Mouse (Mus musculus): Measurements from ENCODE around the gene Tcf21.
A peak's percentile ranks its signal among the peaks of the same experiment; 100 is the strongest.

Gene Tcf21

DNA sequence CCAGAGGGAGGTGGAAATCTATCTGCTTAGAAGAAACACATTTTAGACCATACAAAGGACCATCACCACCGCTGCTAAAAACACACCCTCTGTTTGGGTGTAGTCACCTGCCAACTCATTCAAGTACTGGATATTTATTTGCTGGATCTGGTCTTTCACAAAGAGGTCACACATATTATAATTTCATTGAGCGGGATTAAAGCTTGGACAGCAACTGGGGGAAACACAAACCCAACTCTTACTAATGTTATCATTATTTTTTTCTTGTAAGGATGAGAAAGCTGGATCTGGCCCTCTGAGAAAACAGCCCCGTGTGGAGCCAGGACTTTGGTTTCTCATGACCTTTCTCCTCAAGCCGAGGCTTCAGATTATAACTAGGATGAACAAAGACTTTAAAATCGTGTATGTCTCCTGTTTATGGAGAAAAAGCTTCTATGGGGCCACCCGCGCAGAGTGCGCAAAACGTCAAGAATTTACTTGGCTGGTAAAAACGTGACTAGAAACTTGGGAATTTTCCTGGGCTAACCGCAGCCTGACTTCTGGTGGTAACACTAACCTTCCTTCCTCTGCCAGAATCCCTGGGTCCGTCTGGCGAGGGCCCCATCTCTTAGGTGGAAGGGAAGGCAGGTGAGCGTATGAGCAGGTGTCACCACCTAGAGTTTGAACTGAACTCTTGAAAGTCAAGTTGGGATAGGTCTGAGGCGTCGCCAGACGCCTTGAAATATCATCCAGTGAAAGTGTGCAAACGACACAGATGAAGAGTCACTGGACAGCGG lies 4.3 kb downstream of the Tcf21 start:
- DNase-seq = no peak

- DNase-seq = no peak
Measured at GRCm38 (mm10) chr10:22814771-22815170, 5.2 kb downstream of the Tcf21 start.

DNA sequence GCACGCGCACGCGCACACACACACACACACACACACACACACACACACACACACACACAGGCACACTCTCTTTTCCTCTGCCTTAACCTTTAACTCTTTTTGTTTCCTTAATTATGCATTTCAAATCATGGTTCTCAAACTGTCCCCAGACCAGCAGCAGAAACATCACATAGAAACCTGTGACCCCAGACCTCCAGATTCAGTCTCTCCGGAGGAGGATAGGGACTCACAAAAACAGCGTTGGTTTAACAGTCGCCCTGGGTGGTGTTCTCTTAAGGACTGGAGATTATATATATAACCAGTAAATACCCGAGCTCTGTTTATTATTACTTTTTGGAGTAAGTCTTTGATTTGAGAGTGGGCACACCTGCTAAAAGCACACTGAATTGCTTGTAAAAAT lies 5.7 kb downstream of the Tcf21 start:
- DNase-seq = no peak

GRCm38 (mm10) chr10:22813317-22813960 lies 6.5 kb downstream of the Tcf21 start:
- peak; percentile 70 for DNase-seq

DNA sequence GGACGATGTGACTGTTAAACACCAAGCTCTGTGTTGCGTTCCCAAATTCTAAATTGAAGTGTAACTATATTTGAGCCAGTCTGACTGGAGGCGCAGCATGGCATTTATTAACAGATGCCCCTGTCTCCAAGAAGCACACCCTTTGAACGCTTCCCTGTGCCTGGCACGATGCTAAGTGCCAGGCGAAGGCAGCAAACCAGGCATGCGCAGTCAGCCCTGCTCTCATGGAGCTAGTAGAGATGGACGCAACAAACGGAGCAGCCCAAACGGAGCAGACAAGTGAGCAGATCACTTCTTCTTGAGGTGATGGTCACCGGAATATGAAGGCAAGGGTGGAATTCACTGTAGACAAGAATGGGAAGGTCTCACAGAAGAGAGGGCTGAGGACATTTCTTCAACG lies 8.1 kb downstream of the Tcf21 start:
- DNase-seq = no peak

DNA sequence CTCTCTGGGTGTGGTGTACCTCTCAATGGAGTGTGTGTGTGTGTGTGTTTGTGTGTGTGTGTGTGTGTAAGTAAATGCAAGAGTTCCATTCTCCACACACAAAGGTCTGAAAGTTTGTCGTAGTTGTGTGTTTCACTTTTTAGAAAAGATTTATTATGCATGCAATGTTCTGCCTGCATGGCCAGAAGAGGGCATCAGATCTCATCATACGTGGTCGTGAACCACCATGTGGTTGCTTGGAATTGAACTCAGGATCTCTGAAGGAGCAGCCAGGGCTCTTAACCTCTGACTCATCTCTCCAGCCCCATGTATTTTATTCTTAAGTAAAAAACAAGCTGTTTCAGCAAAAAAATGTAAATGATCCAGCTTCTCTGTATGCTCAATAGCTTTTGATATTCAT lies 37.3 kb downstream of the Tcf21 start:
- peak; percentile 43 for DNase-seq

- DNase-seq = peak; percentile 45
Measured at GRCm38 (mm10) chr10:22781466-22781865, 38.5 kb downstream of the Tcf21 start.

- DNase-seq = peak; percentile 80
Measured at GRCm38 (mm10) chr10:22777939-22778338, 42.0 kb downstream of the Tcf21 start.

- peak; percentile 72 for DNase-seq
Measured at GRCm38 (mm10) chr10:22776007-22776698, 43.8 kb downstream of the Tcf21 start.

GRCm38 (mm10) chr10:22775456-22775855 lies 44.5 kb downstream of the Tcf21 start:
- no peak for DNase-seq

- no peak for DNase-seq
Measured at GRCm38 (mm10) chr10:22774626-22775025, 45.3 kb downstream of the Tcf21 start.
